Mouse (Mus musculus) megakaryocyte, embryonic 14.5 days (primary cell): ENCODE measurements around the gene Tex11.

ENCODE experiments used
- FLI1 ChIP-seq: IDR thresholded peaks from 2 replicates; pipeline ENCODE4 v1.6.1; 2012; ENCODE audit warnings: low read length, inconsistent platforms, mixed read lengths
- GATA1 ChIP-seq: IDR thresholded peaks from 3 replicates; pipeline ENCODE4 v1.6.1; 2012; ENCODE audit warnings: mixed read lengths, low read length, inconsistent platforms, borderline replicate concordance

- TF ChIP-seq FLI1, result no peak
- no peak for TF ChIP-seq GATA1
Measured at GRCm38 (mm10) chrX:100943640-100944039, 115.8 kb downstream of the Tex11 start.
